Mouse (Mus musculus): Measurements from ENCODE around the gene Stk11.
A peak's percentile ranks its signal among the peaks of the same experiment; 100 is the strongest.

GRCm38 (mm10) chr10:80089146-80089545 is 26.5 kb upstream of the Stk11 start:
- TF ChIP-seq CTCF (IDR thresholded peaks at IDR 0.05; ENCODE audit: low read depth, low read length) (peak; percentile 6), POLR2A (IDR thresholded peaks at IDR 0.05; ENCODE audit: insufficient read depth, low read length) (no peak), EP300 (IDR thresholded peaks at IDR 0.05; ENCODE audit: insufficient read depth, low read depth, low read length) (no peak)
